Mouse (Mus musculus) urinary bladder, postnatal 10 days (tissue): ENCODE data around the gene Ell3.
A peak's percentile ranks its signal among the peaks of the same experiment; 100 is the strongest.

Experiments used
- DNase-seq: peaks from one replicate; pipeline ENCODE4 v3.0.0; 2022; ENCODE audit warnings: low spot score

The Ell3 gene

DNA sequence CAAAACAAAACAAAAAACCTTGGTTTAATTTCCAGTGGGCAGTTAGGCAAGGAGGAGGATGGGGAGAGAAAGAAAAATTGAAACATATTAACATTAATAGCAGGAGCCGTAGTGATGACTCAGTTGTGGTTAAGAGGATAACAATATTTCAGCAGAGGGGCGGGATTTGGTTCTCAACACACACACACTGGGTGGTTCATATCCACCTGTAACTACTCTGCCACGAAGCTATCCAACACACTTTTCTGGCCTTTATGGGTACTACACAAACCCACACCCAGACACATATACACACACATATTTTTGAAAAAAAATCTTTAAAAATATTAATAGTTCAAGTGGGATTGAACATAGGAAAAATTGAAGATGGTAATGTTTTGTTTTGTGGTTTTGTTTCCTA is 2.9 kb upstream of the Ell3 start:
- no peak for DNase-seq

DNA sequence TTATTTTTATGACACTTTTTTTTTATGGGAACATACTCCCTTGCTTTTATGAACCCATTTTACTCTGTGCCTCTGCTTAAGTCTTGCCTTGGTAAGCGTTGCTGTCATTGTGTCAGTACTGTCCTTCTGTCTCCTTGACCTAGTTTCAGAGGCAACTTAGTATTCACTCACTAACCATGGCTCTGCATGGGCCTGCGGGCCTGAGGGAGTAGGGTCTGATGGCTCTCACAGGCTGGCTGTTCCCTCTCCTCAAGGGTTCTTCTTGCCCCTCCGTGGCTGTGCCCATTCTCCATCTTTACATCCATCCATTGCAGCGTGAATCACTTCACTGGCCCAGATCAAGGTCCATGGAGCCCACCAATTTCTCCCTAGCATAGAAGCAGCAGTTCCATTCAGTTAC is 2.4 kb upstream of the Ell3 start:
- no peak for DNase-seq

DNA sequence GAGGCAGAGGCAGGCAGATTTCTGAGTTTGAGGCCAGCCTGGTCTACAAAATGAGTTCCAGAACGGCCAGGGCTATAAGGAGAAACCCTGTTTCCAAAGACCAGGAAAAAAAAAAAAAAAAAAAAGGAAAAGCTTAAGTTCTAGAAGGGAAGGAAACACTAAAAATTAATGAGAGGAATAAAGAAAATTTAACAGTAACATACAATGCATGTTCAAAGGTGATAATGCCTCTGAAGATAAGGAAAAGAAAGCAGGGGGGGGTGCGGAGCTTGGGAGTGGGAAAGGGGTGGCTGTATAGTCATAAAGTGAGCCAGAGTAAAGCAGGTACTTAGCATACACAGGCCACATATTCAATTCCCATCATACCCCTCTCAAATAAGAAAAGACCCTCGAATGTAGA is 1.0 kb upstream of the Ell3 start:
- DNase-seq, result no peak

DNA sequence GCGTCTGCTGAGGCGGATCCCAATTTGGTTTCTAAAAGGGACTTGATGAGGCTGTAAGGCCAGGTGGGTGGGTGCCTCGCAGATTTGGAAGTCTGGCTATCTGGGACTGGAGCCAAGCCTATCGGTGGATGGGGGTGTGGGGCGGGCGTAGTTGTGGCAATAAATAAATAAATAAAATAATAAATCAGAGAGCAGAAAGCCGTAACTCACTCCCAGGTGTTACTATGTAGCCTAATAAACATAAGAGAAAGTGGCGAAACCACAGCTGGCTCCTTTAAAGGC is 1.1 kb downstream of the Ell3 start:
- DNase-seq, result no peak

DNA sequence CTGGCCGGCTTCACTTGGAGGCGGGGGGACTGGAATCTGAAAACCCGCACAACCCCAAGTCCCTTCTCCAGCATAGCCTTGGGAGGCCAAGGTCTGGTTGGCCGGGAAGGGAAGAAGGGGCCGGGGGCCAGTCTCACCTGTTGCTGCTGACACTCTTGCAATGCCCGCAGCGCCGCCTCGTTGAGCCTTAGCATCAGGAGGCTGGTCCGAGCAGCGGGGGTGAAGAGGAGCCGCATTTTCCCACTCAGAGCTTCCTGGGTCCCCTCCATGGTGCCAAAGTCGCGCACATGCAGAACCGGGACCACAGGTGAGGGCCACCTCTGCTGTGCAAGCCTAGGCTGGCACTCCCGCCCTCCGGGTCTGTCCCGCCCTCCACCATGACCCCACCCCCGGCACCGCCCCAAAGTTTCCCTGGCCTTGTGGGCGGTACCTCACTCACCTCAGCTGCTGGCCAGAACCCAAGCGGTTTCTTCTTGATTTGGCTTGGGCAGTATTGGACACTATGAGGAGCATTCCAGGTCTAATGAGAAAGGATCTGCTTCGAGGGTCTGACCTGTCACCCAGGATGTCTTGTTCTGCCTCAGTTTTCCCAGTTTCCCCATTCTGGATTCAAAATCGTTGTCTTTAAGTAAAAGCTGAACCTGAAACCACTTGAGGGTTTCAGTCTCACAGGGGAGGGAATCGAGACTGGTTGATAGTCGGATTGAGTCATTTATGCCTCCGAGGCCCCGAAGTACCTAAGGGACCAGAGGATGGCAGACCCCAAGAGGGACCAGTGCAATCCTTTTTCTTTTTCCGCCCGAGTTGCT is 1.6 kb downstream of the Ell3 start:
- DNase-seq, result no peak

DNA sequence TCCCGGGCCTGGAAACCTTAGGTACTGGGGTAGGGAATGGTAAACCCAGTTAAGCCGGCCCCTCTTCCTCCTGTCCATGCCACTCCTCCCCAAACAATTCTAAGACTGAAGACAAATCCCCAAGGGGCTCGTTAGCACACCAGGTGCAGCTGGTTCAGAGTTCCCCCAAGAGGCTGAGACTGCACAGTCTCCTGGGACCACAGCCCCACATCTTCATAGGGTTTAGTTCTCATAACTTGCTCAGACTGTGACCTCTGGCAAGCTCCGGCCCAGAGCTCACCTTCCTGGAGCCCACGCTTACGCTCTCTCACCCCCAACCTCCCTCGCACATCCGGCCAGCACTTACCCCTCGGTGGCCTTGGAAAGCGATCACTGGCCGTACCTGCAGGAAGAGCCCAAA is 2.3 kb downstream of the Ell3 start:
- DNase-seq, result no peak

DNA sequence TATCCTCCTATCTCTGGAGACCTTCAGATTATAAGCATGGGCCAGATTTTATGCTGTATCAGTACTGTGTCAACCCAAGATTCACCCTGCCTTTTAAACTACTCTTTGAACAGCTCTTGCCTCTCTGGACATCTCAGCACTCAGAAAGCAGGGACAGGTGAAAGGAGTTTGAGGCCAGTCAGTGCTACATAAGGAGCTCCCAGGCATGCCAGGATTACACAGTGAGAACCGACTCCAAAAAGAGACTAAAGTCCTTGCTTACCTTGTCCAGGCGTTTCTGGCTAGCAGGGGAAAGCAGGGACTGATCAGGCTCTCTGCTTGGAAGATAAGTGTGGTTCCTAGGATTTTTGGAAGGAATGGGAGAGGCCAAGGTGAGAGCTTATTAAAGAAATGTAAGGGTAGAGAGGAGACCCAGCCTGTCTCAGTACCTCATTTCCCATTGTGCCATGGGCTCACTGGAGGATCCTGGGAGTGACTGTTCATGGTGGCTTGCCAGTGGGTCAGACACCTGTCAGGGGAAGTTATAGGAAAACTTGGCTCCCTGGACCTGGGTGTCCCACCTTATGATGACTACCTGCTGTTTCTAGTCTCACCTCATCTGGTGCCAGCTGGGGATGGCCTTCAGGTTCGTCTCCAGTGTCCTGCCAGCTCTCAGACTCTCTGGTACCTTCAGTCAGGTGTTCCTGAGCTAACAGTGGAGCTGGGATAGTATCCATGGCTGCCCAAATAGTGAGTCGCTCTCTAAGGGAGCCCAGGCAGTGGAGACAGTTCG is 3.1 kb downstream of the Ell3 start:
- no peak for DNase-seq

DNA sequence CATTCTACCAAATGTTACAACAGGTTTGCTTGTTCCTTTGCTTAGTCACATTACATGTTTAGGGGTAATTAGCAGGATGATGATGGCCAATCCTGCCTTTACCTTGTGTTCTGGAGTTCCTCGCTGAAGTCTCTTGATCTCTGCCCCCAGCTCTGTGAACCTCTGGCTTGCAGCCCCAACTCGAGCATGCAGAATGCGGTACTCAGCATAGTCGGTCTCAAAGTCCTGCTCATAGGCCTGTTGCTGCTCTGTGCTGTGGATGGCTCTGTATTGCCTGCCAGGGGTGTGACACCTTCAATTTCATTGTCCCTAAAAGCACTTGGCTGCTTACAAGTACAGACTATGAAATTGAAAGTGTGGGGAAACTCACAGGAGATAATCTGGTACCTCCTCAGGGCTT is 4.3 kb downstream of the Ell3 start:
- DNase-seq, result no peak

DNA sequence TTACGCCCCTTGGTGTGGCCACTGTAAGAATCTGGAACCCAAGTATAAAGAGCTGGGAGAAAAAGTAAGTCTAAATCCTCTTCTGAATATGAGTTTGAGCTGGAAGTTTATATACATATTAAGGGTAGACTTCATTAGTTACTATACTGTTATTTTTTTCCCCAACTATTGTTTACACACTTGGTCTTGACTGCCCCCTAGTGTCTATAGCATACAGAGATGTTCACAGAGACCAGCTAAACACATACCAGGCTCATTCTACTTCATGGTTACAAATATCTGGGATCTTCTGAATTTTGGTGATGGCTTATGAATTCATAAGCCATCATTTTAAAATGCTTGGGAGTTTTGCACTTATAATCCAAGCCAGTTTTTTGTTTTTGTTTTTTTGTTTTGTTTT is 9.2 kb downstream of the Ell3 start:
- no peak for DNase-seq

DNA sequence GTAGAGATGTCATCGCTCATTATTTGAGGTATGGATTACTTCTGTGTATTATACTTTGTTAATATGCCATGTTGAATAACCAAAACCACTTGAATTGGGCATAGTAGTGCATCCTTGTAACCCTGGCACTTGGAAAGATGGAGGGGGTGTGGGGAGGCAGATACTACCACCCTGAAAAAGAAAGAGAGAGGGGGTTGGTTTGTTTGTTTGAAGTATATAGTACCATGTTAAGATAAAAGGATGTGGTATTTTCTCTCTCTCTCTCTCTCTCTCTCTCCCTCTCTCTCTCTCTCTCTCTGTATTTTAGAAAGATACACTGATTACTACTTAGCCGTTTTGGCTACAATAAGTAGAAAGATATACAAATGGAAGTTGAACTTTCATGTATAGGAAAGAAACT is 18.2 kb downstream of the Ell3 start:
- DNase-seq, result no peak

DNA sequence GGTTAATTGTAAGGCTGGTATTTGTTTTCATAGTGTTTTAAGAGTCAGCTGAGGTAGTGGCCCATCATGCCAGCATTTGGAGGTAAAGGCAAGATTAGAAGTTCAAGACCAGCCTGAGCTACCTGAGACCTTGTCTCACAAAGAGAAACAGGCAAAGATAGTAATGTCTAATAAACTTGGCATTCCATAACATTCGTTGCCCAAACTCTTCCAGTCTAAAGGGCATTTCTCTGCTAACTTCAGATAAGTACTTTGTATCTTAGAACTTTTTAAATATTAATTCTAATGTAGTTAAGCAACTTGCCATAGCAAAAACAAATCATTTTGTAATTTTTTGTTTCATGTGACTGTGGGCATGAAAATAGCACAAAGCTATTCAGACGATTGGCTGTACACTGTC is 20.9 kb downstream of the Ell3 start:
- DNase-seq, result no peak

DNA sequence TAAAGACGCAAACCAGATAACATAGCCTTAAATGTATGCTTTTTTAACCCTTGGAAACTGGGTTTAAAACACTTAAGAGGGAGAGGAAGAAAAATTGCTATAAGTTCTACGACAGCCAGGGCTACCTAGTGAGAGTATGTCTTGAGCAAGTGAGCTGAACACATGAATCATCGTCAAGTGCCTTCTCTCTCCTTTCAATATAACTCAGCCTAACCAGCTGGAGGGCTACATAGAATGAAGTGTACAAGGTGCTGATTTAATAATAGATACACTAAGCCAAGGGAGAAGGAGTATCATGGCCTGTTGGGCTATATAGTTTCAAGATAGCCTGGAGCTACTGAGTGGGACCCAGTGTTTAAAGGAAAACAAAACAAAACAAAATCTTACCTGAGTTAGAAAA is 25.6 kb downstream of the Ell3 start:
- no peak for DNase-seq

DNA sequence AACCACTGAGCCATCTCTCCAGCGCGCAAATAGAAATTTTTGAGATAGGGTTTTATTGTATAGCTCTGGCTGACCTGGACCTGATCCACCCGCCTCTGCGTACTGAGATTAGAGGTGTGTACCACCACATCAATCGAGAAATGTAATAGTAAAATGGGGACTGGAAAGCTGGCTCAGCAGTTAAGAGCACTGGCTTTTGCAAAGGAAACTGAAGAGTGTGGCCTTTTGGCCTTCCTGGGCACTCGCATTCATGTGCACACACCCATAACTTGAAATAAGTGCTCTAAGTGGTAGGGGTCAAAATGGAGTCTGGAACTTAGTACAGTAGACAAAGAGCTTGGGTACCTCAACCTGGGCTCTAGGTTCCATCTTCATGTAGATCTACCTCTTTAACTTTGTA is 27.7 kb downstream of the Ell3 start:
- no peak for DNase-seq

DNA sequence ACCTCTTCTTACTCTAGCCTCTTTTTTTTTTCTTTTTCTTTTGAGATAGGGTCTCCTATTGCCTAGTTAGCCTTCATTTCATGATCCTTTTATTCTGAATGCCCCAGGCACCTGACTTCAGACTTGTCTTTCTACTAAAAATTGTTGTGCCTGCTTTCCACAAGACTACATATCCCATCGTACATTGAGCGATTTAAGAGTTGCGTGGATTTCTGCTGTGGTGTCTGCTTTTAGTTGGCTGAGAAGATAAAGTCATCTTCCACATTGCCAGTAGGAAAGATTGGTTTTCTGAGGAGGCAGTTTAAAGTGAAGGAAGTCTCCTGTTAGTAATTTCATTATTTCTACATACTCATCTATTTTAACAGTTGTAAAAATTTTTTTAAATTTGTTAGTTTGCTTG is 28.5 kb downstream of the Ell3 start:
- no peak for DNase-seq

DNA sequence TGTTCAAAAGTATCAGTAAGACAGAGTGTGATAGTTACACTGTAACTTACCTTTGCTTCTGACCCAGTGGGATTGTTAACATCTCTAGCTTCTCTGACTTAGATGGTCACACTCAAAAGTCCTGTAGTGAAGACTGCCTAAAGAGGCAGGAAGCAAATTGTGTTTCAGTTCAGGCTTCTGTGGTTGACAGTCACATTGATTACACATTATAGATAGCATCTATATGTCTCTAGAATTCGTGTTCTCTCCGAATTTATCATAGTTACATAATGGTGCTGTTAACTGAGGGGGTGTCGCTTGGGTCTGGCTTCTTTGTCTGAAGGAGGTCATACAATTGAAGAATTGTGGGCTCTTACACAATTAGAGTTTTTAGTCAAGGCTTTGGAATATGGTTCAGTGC is 29.0 kb downstream of the Ell3 start:
- DNase-seq, result no peak

DNA sequence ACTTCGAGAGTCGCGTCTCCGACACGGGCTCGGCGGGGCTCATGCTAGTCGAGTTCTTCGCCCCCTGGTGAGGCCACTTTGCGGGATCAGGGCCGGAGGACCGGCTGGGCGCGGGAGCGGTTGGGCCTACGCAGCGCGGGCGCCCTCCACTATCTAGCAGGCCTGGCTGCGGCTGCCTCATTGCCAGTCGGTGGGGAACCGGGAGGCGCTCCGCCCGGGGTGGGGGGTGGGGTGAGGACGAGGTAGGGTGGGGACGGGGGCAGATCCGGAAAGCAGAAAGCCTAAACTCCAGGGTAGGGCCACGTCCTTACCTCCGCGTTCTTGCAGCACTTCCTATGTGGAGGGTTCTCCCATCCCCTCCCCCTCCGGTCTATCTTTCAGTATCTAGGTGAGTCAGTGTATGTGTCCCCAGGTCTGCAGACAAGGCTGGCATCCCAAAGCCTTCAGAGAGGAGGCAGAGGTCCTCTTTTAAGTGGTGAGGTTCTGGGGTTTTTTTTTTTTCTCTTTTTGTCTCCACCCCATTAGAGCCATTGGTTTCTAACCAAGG is 29.9 kb downstream of the Ell3 start:
- no peak for DNase-seq

DNA sequence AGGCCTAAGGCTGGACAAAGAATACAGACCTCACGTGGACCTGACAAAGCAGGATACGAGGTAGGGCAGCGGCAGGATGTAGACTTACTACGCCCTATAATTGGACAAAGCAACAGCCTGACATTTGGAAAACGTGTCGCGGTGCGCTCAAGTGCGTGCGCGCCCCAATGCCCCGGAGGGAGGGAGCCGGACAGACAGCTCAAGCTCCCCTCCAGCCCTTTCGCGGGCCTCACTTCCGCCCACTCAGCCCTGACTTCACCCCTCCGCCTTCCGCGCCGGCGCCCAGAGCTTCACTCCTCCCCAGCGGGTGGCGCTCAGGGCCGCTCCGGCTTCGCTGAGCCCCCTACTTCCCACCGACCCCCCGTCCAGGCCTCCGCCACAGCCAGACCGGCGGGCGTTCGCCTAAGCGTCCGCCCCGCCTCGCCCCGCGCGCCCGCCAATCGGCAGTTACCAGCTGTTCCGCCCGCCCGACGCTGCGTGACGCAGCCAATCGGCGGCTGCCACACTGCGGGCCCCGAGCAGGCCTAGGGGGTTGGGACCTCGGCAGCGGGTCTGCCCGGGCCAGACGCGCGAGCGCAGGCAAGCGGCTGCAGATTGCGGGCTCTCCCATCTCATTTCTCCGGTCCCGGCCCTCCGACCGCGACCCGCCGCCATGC is 30.6 kb downstream of the Ell3 start, which contains the start of the genes Pdia3 and Catsper2:
Gene Pdia3 (plus strand): TSS at position 389 of the 656 bp plus-strand sequence.
Gene Catsper2 (minus strand): TSS at position 406 of the 656 bp plus-strand sequence.
- DNase-seq, result peak; percentile 88

DNA sequence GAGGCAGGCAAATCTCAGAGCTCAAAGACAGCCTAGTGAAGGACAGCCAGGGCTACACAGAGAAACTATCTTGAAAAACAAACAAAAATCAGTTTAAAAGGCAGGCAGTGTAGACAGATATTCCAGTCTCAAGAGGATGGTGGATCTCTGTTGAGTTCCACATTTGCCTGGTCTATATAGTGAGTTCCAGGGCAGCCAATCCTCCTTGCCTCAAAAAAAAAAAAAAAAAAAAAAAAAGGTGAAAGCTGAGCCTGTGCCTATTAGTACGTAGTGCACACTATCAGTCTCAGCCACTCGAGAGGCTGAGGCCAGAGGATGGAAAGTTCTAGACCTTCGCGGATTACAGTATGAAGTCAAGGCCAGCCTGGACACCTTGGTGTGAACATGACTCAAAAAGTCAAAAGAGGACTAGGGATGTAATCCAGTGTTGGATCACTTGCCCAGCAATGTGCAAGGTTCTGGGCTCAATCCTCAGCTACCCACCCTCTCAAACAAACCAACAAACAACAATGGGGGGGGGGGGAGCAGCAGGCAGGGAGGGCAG is 31.2 kb downstream of the Ell3 start:
- no peak for DNase-seq

DNA sequence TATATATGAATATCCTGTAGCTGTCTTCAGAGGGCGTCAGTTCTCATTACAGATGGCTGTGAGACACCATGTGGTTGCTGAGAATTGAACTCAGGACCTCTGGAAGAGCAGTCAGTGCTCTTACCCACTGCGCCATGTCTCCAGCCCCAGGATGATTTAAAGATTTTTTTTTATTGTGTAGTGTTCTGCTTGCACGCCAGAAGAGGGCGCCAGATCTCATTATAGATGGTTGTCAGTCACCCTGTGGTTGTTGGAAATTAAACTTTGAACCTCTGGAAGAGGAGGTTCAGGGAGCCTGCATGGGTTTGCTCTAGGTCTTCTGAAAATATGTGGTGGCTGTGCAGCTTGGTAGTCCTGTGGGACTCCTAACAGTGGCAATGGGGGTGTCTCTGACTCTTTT is 35.9 kb downstream of the Ell3 start:
- DNase-seq, result no peak

DNA sequence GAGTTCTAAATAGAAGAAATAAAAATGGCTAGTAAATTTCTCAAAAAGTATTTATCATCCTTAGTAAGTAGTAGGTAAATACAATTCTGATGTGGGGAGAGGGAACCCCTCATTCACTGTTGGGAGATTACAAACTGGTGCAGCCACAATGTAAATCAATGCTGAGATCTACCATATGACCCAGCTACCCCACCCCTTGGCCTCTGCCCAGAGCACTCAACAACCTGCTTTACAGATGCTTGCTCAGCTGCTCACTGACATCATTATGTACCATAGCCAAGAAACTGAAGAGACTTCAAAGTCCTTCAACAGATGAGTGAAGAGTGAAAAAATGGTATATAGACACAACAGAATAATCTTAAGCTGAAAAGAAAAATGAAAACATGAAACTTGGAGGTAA is 40.8 kb downstream of the Ell3 start:
- DNase-seq, result no peak

DNA sequence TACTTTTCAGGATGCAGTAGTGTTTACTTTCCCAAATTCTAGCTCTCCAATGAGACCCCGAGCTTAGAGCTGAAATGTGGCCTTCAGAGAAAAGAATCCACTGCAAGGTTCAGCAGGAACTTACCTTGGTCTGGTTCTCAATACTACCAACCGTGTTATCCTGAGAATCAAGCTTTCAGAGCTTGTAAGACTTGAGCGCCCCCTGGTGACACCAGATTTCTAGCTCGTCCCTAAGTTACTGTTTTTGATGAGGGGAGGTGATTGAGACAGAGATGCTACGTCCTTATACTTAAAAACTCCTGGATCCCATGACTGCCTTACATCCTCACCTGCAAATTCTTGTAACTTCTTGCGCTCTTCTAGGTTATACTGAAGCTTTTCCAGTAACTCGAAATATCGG is 47.5 kb downstream of the Ell3 start:
- DNase-seq, result peak; percentile 55
